Mouse (Mus musculus) small intestine, adult 2 months (tissue): Measurements from ENCODE around the gene Peli2.

Experiments used
- CTCF ChIP-seq: fragments of 200-500 bp; IDR thresholded peaks from 2 replicates; pipeline ENCODE4 v1.5.1; 2012; ENCODE audit warnings: low read depth, mild to moderate bottlenecking, control low read depth, inconsistent platforms, low read length, moderate library complexity, mixed read lengths; ENCODE audit not compliant: insufficient replicate concordance, insufficient read length; ENCODE audit errors: extremely low read depth
- POLR2A ChIP-seq: fragments of 200-500 bp; IDR thresholded peaks from 2 replicates; pipeline ENCODE4 v1.6.1; 2012; ENCODE audit warnings: low read depth, mild to moderate bottlenecking, control low read depth, inconsistent platforms, low read length, moderate library complexity

- TF ChIP-seq POLR2A (no peak), CTCF (no peak)
Measured at GRCm38 (mm10) chr14:48289602-48290599, 169.3 kb downstream of the Peli2 start.
